Mouse (Mus musculus) intestine, embryonic 15.5 days (tissue): ENCODE results near the gene Tbc1d7. TPM values are rescaled to one million over a fixed set of nuclear protein-coding genes. Genes with fewer than 3 reads are reported as not detected.

Experiments used
- ATAC-seq: fragments of 200-750 bp; cut with Nextera tagmentation; 2 replicates; pipeline ENCODE4 v1.8.0; 2017; ENCODE audit warnings: moderate TSS enrichment, moderate library complexity
- H3K27ac ChIP-seq: fragments of 300-500 bp; sonication (generic); 2 replicates; pipeline ENCODE4 v1.5.1; 2015; ENCODE audit warnings: mild to moderate bottlenecking, inconsistent platforms
- H3K27me3 ChIP-seq: fragments of 300-500 bp; sonication (generic); replicated peaks from 2 replicates; pipeline ENCODE4 v1.6.1; 2015; ENCODE audit warnings: inconsistent platforms
- H3K36me3 ChIP-seq: fragments of 300-500 bp; sonication (generic); 2 replicates; pipeline ENCODE4 v1.6.1; 2015; ENCODE audit warnings: inconsistent platforms
- H3K4me1 ChIP-seq: fragments of 300-500 bp; sonication (generic); replicated peaks from 2 replicates; pipeline ENCODE4 v1.6.1; 2015; ENCODE audit warnings: inconsistent platforms
- H3K4me2 ChIP-seq: fragments of 300-500 bp; sonication (generic); replicated peaks from 2 replicates; pipeline ENCODE4 v1.6.1; 2015; ENCODE audit warnings: mild to moderate bottlenecking, inconsistent platforms
- H3K4me3 ChIP-seq: fragments of 300-500 bp; sonication (generic); replicated peaks from 2 replicates; pipeline ENCODE4 v1.5.1; 2015; ENCODE audit warnings: inconsistent platforms
- H3K9ac ChIP-seq: fragments of 300-500 bp; sonication (generic); 2 replicates; pipeline ENCODE4 v1.6.1; 2015; ENCODE audit warnings: inconsistent platforms
- H3K9me3 ChIP-seq: fragments of 300-500 bp; sonication (generic); 2 replicates; pipeline ENCODE4 v1.6.1; 2016; ENCODE audit warnings: inconsistent platforms
- WGBS: fragments of 180-500 bp; shearing (Covaris S2); methylation state at CpG from one replicate; pipeline ENCODE4 v1.1.7; 2015; 5-methylcytosine and 5-hydroxymethylcytosine counted together
- polyA plus RNA-seq: library from polyadenylated mRNA; unstranded; fragments of >200 nt; fragmentation: Nextera tagmentation; extraction: Ambion mirVana; gene quantifications from 2 replicates; pipeline ENCODE4 v1.2.1, GENCODE M21; 2015

Tbc1d7 gene
- polyA plus RNA-seq, 1 experiment from 2014 or later, result 34.2 TPM

GRCm38 (mm10) chr13:43123895-43124682, 47.2 kb downstream of the Tbc1d7 start:
- no peaks in the 10 kb centered on the region for H3K36me3 ChIP-seq
- H3K4me1 ChIP-seq, result no peaks in the 10 kb centered on the region
- no peaks in the 10 kb centered on the region for H3K27me3 ChIP-seq
- H3K27ac ChIP-seq, result no peak overlapping the region
- WGBS, result 44% methylated on average over 17 of the region's 17 CpGs
- ATAC-seq, result no peak
- H3K9me3 ChIP-seq, result no peaks in the 10 kb centered on the region
- H3K4me2 ChIP-seq, result peak overlapping the region; percentile 14; the same call in 1 of the 2 replicates
- H3K4me3 ChIP-seq, result no peak overlapping the region
- no peak overlapping the region for H3K9ac ChIP-seq

DNA sequence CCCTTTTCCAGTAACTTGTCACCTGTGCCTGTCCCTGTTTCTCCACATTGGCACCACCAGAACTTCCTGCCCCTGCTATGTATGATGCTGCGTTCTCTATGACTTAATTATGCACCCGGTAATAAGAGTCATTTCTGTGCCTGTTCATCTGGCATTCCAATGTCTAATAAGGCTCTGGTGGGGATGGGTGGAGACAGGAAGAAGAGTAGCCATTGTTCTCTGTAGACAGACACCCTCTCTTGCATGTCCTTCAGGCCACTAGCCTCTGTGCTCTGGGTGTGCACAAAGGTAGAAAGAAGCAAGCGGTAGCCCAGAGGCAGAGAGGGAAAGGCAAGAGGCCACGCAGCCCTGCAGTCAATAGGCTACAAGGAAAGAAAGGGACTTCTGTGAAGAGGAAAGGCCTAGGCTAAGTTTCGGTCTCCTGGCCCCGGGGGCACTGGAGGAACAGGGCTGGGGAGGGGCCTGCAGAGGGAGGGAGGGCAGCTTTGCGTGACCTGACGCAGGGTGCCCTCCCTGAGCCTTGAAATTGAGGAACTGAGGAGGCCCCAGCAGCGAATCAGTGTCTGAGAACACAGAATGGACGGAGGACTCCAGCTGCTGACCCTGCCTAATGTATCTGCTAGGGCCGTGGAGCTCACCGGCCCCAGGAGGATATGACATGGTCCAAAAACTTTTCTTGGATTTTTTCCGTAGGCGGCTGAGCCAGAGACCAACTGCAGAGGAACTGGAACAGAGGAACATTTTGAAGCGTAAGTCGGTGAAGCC, 48.8 kb downstream of the Tbc1d7 start:
- H3K4me2 ChIP-seq, result no peak overlapping the region
- H3K4me1 ChIP-seq, result no peaks in the 10 kb centered on the region
- no peaks in the 10 kb centered on the region for H3K27me3 ChIP-seq
- no peak overlapping the region for H3K4me3 ChIP-seq
- WGBS, result 74% methylated on average over 16 of the region's 16 CpGs
- H3K36me3 ChIP-seq, result no peaks in the 10 kb centered on the region
- H3K27ac ChIP-seq, result no peak overlapping the region
- ATAC-seq, result no peak
- H3K9ac ChIP-seq, result no peak overlapping the region
- H3K9me3 ChIP-seq, result no peaks in the 10 kb centered on the region

DNA sequence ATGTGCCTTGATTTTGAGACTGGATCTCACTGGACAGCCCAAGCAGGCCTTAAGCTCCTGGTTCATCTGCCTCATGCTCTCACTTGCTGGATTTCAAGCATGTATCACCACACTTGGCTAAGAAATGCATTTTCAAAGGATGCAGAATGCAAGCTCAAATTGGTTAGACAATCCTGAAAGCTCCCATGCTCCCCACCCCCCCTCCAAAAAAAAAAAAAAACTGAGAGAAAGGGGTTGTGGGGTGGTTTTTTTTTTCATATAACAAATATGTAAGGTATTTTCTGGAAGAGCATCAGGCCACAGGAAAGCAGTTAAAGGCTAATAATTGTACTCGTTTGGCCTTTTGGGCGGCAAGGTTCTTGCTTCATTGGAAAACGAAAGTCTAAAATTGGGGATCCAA, 58.2 kb downstream of the Tbc1d7 start:
- Histone ChIP-seq H3K4me1 (no peaks in the 10 kb centered on the region), H3K9ac (no peak overlapping the region), H3K36me3 (no peaks in the 10 kb centered on the region), H3K4me3 (no peak overlapping the region), H3K9me3 (no peaks in the 10 kb centered on the region), H3K4me2 (no peak overlapping the region), H3K27me3 (no peaks in the 10 kb centered on the region), H3K27ac (no peak overlapping the region)
- WGBS, result 98% methylated on average over 3 of the region's 3 CpGs
- ATAC-seq, result no peak

- Histone ChIP-seq H3K9me3 (no peaks in the 10 kb centered on the region), H3K4me1 (no peaks in the 10 kb centered on the region), H3K27ac (no peak overlapping the region), H3K27me3 (no peaks in the 10 kb centered on the region), H3K9ac (no peak overlapping the region), H3K36me3 (no peaks in the 10 kb centered on the region), H3K4me3 (no peak overlapping the region), H3K4me2 (no peak overlapping the region)
- no peak for ATAC-seq
- 77% methylated on average over 3 of the region's 3 CpGs for WGBS
These were observed 58.6 kb downstream of the Tbc1d7 start for GRCm38 (mm10) chr13:43112707-43113106.

GRCm38 (mm10) chr13:43112280-43112679, 59.0 kb downstream of the Tbc1d7 start:
- 65% methylated on average over 7 of the region's 7 CpGs for WGBS
- no peak for ATAC-seq

GRCm38 (mm10) chr13:43104496-43104895, 66.8 kb downstream of the Tbc1d7 start:
- no peak overlapping the region for H3K4me2 ChIP-seq
- no peaks in the 10 kb centered on the region for H3K9me3 ChIP-seq
- 97% methylated on average over 9 of the region's 9 CpGs for WGBS
- no peak overlapping the region for H3K27ac ChIP-seq
- no peaks in the 10 kb centered on the region for H3K36me3 ChIP-seq
- H3K4me3 ChIP-seq, result no peak overlapping the region
- H3K9ac ChIP-seq, result no peak overlapping the region
- no peaks in the 10 kb centered on the region for H3K27me3 ChIP-seq
- no peak for ATAC-seq
- H3K4me1 ChIP-seq, result no peaks in the 10 kb centered on the region

More at GRCm38 (mm10) chr13:43112280-43112679, 59.0 kb downstream of the Tbc1d7 start:
- Histone ChIP-seq H3K4me2 (no peak overlapping the region), H3K4me3 (no peak overlapping the region), H3K36me3 (no peaks in the 10 kb centered on the region), H3K9me3 (no peaks in the 10 kb centered on the region), H3K4me1 (no peaks in the 10 kb centered on the region), H3K27ac (no peak overlapping the region), H3K9ac (no peak overlapping the region), H3K27me3 (no peaks in the 10 kb centered on the region)

GRCm38 (mm10) chr13:43102943-43103342, 68.4 kb downstream of the Tbc1d7 start:
- ATAC-seq, result no peak
- no peaks in the 10 kb centered on the region for H3K36me3 ChIP-seq
- H3K27ac ChIP-seq, result no peak overlapping the region
- H3K9me3 ChIP-seq, result no peaks in the 10 kb centered on the region
- no peak overlapping the region for H3K4me3 ChIP-seq
- no peak overlapping the region for H3K9ac ChIP-seq
- H3K27me3 ChIP-seq, result no peaks in the 10 kb centered on the region
- H3K4me2 ChIP-seq, result no peak overlapping the region
- H3K4me1 ChIP-seq, result no peaks in the 10 kb centered on the region
- 70% methylated on average over 7 of the region's 7 CpGs for WGBS

Other genes with a start within 250 kb of the Tbc1d7 start
- gene Gfod1, start 132.7 kb upstream of the Tbc1d7 start, polyA plus RNA-seq, result 0.20 and 0.33 TPM in 2 replicates
- gene Sirt5, start 194.0 kb upstream of the Tbc1d7 start, polyA plus RNA-seq, result 15.8 and 18.2 TPM in 2 replicates
- 141 and 150 TPM in 2 replicates for gene Nol7, start 226.9 kb upstream of the Tbc1d7 start, polyA plus RNA-seq